Mouse (Mus musculus) ES-E14 (cell line): ENCODE measurements around the gene Gpnmb. TPM values are rescaled to one million over a fixed set of nuclear protein-coding genes. Genes with fewer than 3 reads are reported as not detected.

Experiments
- DNase-seq: peaks from one replicate; pipeline ENCODE4 v3.0.0-alpha.2; 2013; ENCODE audit warnings: low read depth, low spot score
- H3K27ac ChIP-seq: 2 replicates; pipeline ENCODE4 v1.5.1; 2012; ENCODE audit warnings: low read depth, mild to moderate bottlenecking, low read length, moderate library complexity, mixed read lengths; ENCODE audit not compliant: poor library complexity, insufficient read depth, severe bottlenecking
- H3K36me3 ChIP-seq: 2 replicates; pipeline ENCODE4 v1.6.1; 2012; ENCODE audit warnings: mild to moderate bottlenecking, low read length, moderate library complexity, mixed read lengths; ENCODE audit not compliant: control insufficient read depth, poor library complexity, insufficient read depth, severe bottlenecking
- H3K4me1 ChIP-seq, 2 experiments: fragments of 150-350 bp in 1 of 2; sonication (generic) in 1 of 2; 2 replicates each; pipeline ENCODE4 v1.6.1; 2012; ENCODE audit warnings: low read length in 2 of 2, mild to moderate bottlenecking in 1 of 2, mixed read lengths in 1 of 2; ENCODE audit not compliant: control insufficient read depth in 2 of 2, insufficient read depth in 2 of 2, poor library complexity in 1 of 2
- H3K4me3 ChIP-seq, 2 experiments: fragments of 150-350 bp in 1 of 2; sonication (generic) in 1 of 2; 2 replicates each; pipeline ENCODE4 v1.5.1; 2012; ENCODE audit warnings: low read length in 2 of 2, low read depth in 1 of 2, mild to moderate bottlenecking in 1 of 2, mixed read lengths in 1 of 2; ENCODE audit not compliant: insufficient read depth in 1 of 2, poor library complexity in 1 of 2, severe bottlenecking in 1 of 2
- H3K9ac ChIP-seq: 2 replicates; pipeline ENCODE4 v1.6.1; 2012; ENCODE audit warnings: low read depth, mild to moderate bottlenecking, low read length, mixed read lengths; ENCODE audit not compliant: poor library complexity, insufficient read depth, severe bottlenecking
- H3K9me3 ChIP-seq: fragments of 150-350 bp; sonication (generic); 2 replicates; pipeline ENCODE4 v1.6.1; 2012; ENCODE audit warnings: low read depth, mild to moderate bottlenecking, low read length; ENCODE audit not compliant: control insufficient read depth, insufficient read depth
- CHD2 ChIP-seq: IDR thresholded peaks from 2 replicates; pipeline ENCODE4 v1.6.1; 2014; ENCODE audit warnings: mild to moderate bottlenecking, low read depth, low read length, inconsistent platforms
- HCFC1 ChIP-seq: IDR thresholded peaks from 2 replicates; pipeline ENCODE4 v1.6.1; 2012; ENCODE audit warnings: low read length, inconsistent platforms, borderline replicate concordance; ENCODE audit not compliant: insufficient read depth
- MAFK ChIP-seq: IDR thresholded peaks from 2 replicates; pipeline ENCODE4 v1.6.1; 2014; ENCODE audit warnings: mild to moderate bottlenecking, low read depth, low read length, inconsistent platforms; ENCODE audit not compliant: insufficient read depth
- ZC3H11A ChIP-seq: IDR thresholded peaks from 2 replicates; pipeline ENCODE4 v1.6.1; 2012; ENCODE audit warnings: low read depth, mild to moderate bottlenecking, inconsistent platforms, low read length, borderline replicate concordance
- ZNF384 ChIP-seq: IDR thresholded peaks from 2 replicates; pipeline ENCODE4 v1.6.1; 2012; ENCODE audit warnings: low read depth, low read length, inconsistent platforms
- in situ Hi-C, 2 experiments: fragments of 600-800 bp; cut with MboI; formaldehyde crosslinking; loops; one replicate each; pipeline ENCODE4 v1.15.1; 2025; ENCODE audit warnings: low sequenced_read_pairs in 2 of 2, inconsistent platforms in 1 of 2; ENCODE audit not compliant: unreplicated experiment in 2 of 2
- total RNA-seq: library from RNA; depleted of rRNA; stranded (reverse); fragments of 300-350 nt; gene quantifications from 2 replicates; pipeline ENCODE4 v1.2.3, GENCODE M21; 2012

Gene Gpnmb
- total RNA-seq, 1 experiment, result 0.89 TPM

GRCm38 (mm10) chr6:49026496-49026895, 9.8 kb upstream of the Gpnmb start:
- DNase-seq, result no peak
- in situ Hi-C loops, result loop anchor here in 1 of 2 experiments (25.0 kb wide), 1 partner anchor 336 kb away; the partner anchor contains the start of gene Fam221a
- Histone ChIP-seq H3K9ac (no peak overlapping the region), H3K9me3 (no peaks in the 10 kb centered on the region), H3K27ac (no peak overlapping the region), H3K4me3 (no peak overlapping the region), H3K4me1 (peaks cover 2 to 7% of the 10 kb centered on the region in 2 experiments; a peak in 1 of 4 replicates), H3K36me3 (no peaks in the 10 kb centered on the region)
- TF ChIP-seq ZNF384 (no peak), HCFC1 (no peak), MAFK (no peak)

- Histone ChIP-seq H3K4me1 (0 out of 4 replicates have a peak, but pooled peaks cover 0 to 2% of the 10 kb centered on the region in 2 experiments), H3K27ac (no peak overlapping the region), H3K9me3 (no peaks in the 10 kb centered on the region), H3K4me3 (no peak overlapping the region), H3K36me3 (no peaks in the 10 kb centered on the region), H3K9ac (no peak overlapping the region)
- DNase-seq, result no peak
- in situ Hi-C loops, result loop anchor here in 1 of 2 experiments (25.0 kb wide), 1 partner anchor 334 kb away; the partner anchor contains the start of gene Fam221a
- TF ChIP-seq MAFK (no peak), CHD2 (no peak), HCFC1 (no peak), ZNF384 (no peak), ZC3H11A (no peak)
These were observed 8.3 kb upstream of the Gpnmb start for GRCm38 (mm10) chr6:49028019-49028418.

DNA sequence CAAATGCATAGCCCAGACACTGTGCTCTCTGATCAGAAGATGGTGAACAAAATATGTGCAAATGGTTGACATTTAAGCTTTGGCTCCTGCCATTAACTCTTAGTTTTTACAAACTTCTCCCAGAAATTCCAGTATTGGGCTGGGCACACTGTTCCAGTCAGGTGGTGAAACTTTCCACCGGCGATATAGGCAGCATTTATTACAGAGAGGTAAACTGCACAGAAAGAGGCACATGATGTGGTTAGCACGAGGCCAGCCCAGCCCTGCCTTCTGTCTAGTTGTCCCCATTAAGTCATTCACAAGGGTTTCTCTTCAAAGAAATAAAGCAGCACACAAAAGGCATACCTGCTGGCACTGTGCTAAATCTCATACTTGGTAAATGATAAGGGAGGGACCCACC, 7.6 kb upstream of the Gpnmb start:
- H3K36me3 ChIP-seq, result no peaks in the 10 kb centered on the region
- in situ Hi-C loops, result loop anchor here in 1 of 2 experiments (25.0 kb wide), 1 partner anchor 334 kb away; the partner anchor contains the start of gene Fam221a
- H3K9me3 ChIP-seq, result no peaks in the 10 kb centered on the region

GRCm38 (mm10) chr6:49031230-49031629, 5.1 kb upstream of the Gpnmb start:
- H3K36me3 ChIP-seq, result no peaks in the 10 kb centered on the region
- H3K27ac ChIP-seq, result no peak overlapping the region
- no peaks in the 10 kb centered on the region for H3K9me3 ChIP-seq
- in situ Hi-C loops, result loop anchor here in 1 of 2 experiments (25.0 kb wide), 1 partner anchor 331 kb away; the partner anchor contains the start of gene Fam221a
- no peaks in the 10 kb centered on the region for H3K4me1 ChIP-seq
- no peak overlapping the region for H3K4me3 ChIP-seq
- TF ChIP-seq ZNF384 (no peak), ZC3H11A (no peak), CHD2 (no peak), HCFC1 (no peak), MAFK (no peak)
- DNase-seq, result no peak
- H3K9ac ChIP-seq, result no peak overlapping the region

More for the DNA sequence above, 7.6 kb upstream of the Gpnmb start:
- Histone ChIP-seq H3K9ac (no peak overlapping the region), H3K27ac (no peak overlapping the region), H3K4me1 (0 out of 4 replicates have a peak, but pooled peaks cover 0 to 2% of the 10 kb centered on the region in 2 experiments), H3K4me3 (no peak overlapping the region)
- no peak for DNase-seq
- TF ChIP-seq HCFC1, result no peak
- no peak for TF ChIP-seq ZC3H11A
- TF ChIP-seq CHD2, result no peak
- TF ChIP-seq ZNF384, result no peak
- TF ChIP-seq MAFK, result no peak

DNA sequence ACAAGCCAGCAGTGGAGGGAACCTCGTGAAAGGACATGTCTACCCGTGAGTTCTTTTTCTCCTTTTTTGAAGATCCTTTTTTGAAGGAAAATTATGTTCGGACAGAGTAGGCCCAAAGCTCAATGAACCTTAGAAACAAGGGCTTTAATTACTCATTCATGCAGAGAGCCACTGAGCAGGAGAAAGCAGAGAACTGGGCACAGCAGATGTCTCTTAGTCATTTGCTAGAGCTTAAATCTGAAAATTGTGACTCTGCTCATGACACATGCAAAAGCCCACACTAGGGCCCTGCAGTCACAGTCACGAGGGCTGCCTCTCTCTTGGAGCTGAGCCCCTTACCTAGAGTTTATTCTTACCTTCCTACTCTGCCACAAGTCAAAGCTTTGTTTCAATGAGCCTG, 3.6 kb upstream of the Gpnmb start:
- Histone ChIP-seq H3K27ac (no peak overlapping the region), H3K4me3 (no peak overlapping the region), H3K36me3 (no peaks in the 10 kb centered on the region), H3K9ac (no peak overlapping the region), H3K4me1 (no peaks in the 10 kb centered on the region; a peak in 1 of 4 replicates), H3K9me3 (no peaks in the 10 kb centered on the region)
- no peak for TF ChIP-seq HCFC1
- TF ChIP-seq CHD2, result no peak
- no peak for TF ChIP-seq ZC3H11A
- no peak for TF ChIP-seq MAFK
- no peak for DNase-seq
- in situ Hi-C loops, result loop anchor here in 1 of 2 experiments (25.0 kb wide), 1 partner anchor 330 kb away; the partner anchor contains the start of gene Fam221a
